Mouse (Mus musculus) adrenal gland, postnatal 10 days (tissue): ENCODE measurements around the gene Tgfbr3. TPM values are rescaled to one million over a fixed set of nuclear protein-coding genes. Genes with fewer than 3 reads are reported as not detected.
A peak's percentile ranks its signal among the peaks of the same experiment; 100 is the strongest.

Source experiments
- DNase-seq: peaks from one replicate; pipeline ENCODE4 v3.0.0; 2021; ENCODE audit warnings: mixed read lengths
- total RNA-seq, 2 experiments: library from RNA; stranded (reverse); gene quantifications; 2 replicates each; pipeline ENCODE4 v1.2.3; 2021

Tgfbr3 gene
- total RNA-seq, 2 experiments from 2014 or later = 125 to 160 TPM

GRCm38 (mm10) chr5:107146111-107146616 lies 143.3 kb downstream of the Tgfbr3 start:
- DNase-seq = peak; percentile 66

GRCm38 (mm10) chr5:107145125-107145524 lies 144.3 kb downstream of the Tgfbr3 start:
- DNase-seq = no peak

GRCm38 (mm10) chr5:107144263-107144843 lies 145.1 kb downstream of the Tgfbr3 start:
- peak; percentile 35 for DNase-seq

GRCm38 (mm10) chr5:107143406-107143805 lies 146.0 kb downstream of the Tgfbr3 start:
- no peak for DNase-seq

DNA sequence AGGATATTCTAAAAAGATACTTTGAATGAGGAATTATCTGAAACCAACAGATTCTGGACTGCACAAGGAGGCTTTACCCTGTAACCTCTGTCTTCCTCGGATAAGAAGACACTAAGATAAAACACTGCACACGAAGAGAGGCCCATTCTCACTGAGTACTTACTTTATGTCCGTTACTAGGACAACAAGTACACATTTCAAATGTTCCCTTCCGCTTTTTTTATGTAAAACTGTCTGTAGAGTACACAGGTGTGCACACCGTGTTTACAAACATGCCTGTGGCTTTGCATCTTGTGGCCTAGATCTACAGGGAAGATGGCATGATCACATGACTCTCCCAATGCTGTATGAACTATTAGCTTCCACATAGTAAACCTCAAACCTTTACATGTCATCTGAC lies 146.6 kb downstream of the Tgfbr3 start:
- no peak for DNase-seq

GRCm38 (mm10) chr5:107141375-107141774 lies 148.1 kb downstream of the Tgfbr3 start:
- no peak for DNase-seq

- DNase-seq = no peak
Measured at GRCm38 (mm10) chr5:107139800-107140651, 149.4 kb downstream of the Tgfbr3 start.

DNA sequence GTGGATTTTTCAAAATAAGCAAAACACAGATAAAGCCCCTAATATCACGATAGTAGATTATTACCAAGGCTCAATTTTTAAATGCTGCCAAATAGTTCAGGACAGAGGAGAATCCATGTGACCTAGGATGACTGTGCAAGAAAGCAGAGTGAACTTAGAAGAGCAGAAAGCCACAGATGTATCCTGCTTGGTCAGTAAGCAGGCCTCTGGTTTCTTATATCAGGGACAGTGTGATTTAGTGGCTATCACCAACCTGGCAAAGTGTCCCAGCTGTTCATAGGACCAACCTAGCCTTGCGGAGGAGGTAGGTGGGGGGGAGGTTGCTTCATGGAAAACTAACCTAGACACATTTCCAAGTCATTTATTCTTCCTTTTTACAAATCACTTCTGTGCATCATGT lies 156.1 kb downstream of the Tgfbr3 start:
- DNase-seq = no peak

- peak; percentile 60 for DNase-seq
Measured at GRCm38 (mm10) chr5:107132231-107132630, 157.2 kb downstream of the Tgfbr3 start.

- DNase-seq = no peak
Measured at GRCm38 (mm10) chr5:107129304-107129703, 160.1 kb downstream of the Tgfbr3 start.

DNA sequence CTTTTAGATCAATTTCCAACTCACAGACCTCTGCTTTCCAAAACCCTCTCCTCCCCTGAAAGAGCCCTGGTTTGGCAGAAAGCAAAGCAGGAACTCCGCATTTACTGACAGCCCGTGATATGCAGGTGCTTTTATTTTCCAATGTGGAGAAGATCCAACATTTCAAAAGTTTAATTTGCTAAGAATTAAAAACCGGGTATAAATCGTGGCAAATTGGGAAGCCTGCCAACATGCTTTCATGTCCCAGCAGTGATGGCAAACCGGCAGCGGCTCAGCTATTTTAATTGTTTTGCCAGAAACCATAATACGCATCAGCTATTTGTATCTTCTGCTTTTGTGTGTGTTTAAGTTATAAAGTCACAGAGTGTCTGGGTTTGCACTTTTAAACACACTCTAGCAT lies 162.9 kb downstream of the Tgfbr3 start:
- DNase-seq = no peak

- no peak for DNase-seq
Measured at GRCm38 (mm10) chr5:107125131-107125530, 164.3 kb downstream of the Tgfbr3 start.

- DNase-seq = no peak
Measured at GRCm38 (mm10) chr5:107124531-107124930, 164.9 kb downstream of the Tgfbr3 start.

GRCm38 (mm10) chr5:107122622-107123021 lies 166.8 kb downstream of the Tgfbr3 start:
- no peak for DNase-seq

- DNase-seq = no peak
Measured at GRCm38 (mm10) chr5:107121086-107121485, 168.3 kb downstream of the Tgfbr3 start.

DNA sequence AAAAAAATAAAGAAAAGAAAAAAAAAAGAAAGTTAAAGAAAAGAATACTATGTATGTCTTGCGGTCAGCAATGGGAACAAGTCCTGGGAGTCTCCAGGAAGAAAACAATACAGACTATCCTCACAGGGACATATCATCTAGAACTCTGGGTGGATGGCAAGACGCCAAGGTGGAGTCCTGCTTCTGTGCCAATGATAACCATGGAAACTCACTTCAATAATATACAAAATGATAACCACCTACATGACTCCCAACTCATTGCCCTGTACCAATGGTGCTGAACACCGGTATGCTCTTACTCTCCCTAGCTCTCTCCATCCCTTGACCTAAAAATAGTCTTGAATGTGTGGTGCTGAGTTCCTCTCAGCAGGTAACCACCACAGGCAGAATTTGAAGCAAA lies 168.8 kb downstream of the Tgfbr3 start:
- DNase-seq = peak; percentile 63

DNA sequence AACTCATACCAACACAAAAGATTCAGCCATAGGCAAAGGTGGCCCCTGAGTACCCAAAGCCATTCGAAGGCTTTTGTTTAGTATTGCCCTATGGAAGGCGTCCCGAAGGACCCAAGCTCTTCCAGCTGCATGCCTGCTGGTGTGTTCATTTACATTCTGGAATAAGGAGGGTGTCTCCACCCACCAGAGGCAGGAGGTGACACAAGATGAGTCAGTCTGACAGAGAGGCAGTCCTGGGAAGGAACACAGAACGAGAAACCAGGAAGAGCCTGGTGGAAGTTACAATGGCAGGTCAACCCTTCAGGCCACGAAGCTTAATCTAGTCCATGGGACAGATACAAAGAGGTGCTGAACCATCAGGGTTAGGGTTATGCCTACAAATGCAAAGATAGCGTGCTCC lies 169.5 kb downstream of the Tgfbr3 start:
- no peak for DNase-seq

GRCm38 (mm10) chr5:107116821-107117220 lies 172.6 kb downstream of the Tgfbr3 start:
- peak; percentile 65 for DNase-seq

- DNase-seq = no peak
Measured at GRCm38 (mm10) chr5:107112656-107113275, 176.7 kb downstream of the Tgfbr3 start.

GRCm38 (mm10) chr5:107111802-107112201 lies 177.6 kb downstream of the Tgfbr3 start:
- DNase-seq = peak; percentile 44

GRCm38 (mm10) chr5:107110880-107111520 lies 178.4 kb downstream of the Tgfbr3 start:
- peak; percentile 50 for DNase-seq

GRCm38 (mm10) chr5:107110089-107110879 lies 179.1 kb downstream of the Tgfbr3 start:
- DNase-seq = no peak
